Mouse (Mus musculus) lung, embryonic 15.5 days (tissue): Measurements from ENCODE around the gene Mvp. TPM values are rescaled to one million over a fixed set of nuclear protein-coding genes. Genes with fewer than 3 reads are reported as not detected.

Source experiments
- ATAC-seq: fragments of 200-750 bp; cut with Nextera tagmentation; 2 replicates; pipeline ENCODE4 v1.8.0; 2017; ENCODE audit warnings: moderate number of reproducible peaks, borderline replicate concordance; ENCODE audit not compliant: low FRiP score, low TSS enrichment; ENCODE audit errors: extremely low read depth
- H3K27ac ChIP-seq: fragments of 300-500 bp; sonication (generic); 2 replicates; pipeline ENCODE4 v1.5.1; 2015; ENCODE audit warnings: moderate library complexity, mild to moderate bottlenecking, inconsistent platforms
- H3K27me3 ChIP-seq: fragments of 300-500 bp; sonication (generic); 2 replicates; pipeline ENCODE4 v1.6.1; 2015; ENCODE audit warnings: inconsistent platforms
- H3K36me3 ChIP-seq: fragments of 300-500 bp; sonication (generic); 2 replicates; pipeline ENCODE4 v1.6.1; 2015; ENCODE audit warnings: inconsistent platforms
- H3K4me1 ChIP-seq: fragments of 300-500 bp; sonication (generic); 2 replicates; pipeline ENCODE4 v1.6.1; 2015; ENCODE audit warnings: inconsistent platforms
- H3K4me2 ChIP-seq: fragments of 300-500 bp; sonication (generic); 2 replicates; pipeline ENCODE4 v1.6.1; 2015; ENCODE audit warnings: inconsistent platforms, mild to moderate bottlenecking, moderate library complexity
- H3K4me3 ChIP-seq: fragments of 300-500 bp; sonication (generic); 2 replicates; pipeline ENCODE4 v1.5.1; 2015; ENCODE audit warnings: mild to moderate bottlenecking, inconsistent platforms
- H3K9ac ChIP-seq: fragments of 300-500 bp; sonication (generic); 2 replicates; pipeline ENCODE4 v1.6.1; 2015; ENCODE audit warnings: inconsistent platforms
- H3K9me3 ChIP-seq: fragments of 300-500 bp; sonication (generic); 2 replicates; pipeline ENCODE4 v1.6.1; 2016; ENCODE audit warnings: inconsistent platforms
- WGBS: fragments of 180-500 bp; shearing (Covaris S2); methylation state at CpG from one replicate; pipeline ENCODE4 v1.1.7; 2015; 5-methylcytosine and 5-hydroxymethylcytosine counted together
- polyA plus RNA-seq: library from polyadenylated mRNA; unstranded; fragments of >200 nt; fragmentation: Nextera tagmentation; extraction: Ambion mirVana; gene quantifications from 2 replicates; pipeline ENCODE4 v1.2.1, GENCODE M21; 2015

Mvp gene
- polyA plus RNA-seq, result 13.0 and 13.9 TPM in 2 replicates

GRCm38 (mm10) chr7:127014320-127014719, at the start of gene Mvp:
Gene Mvp (minus strand): TSS chr7:127014621.
- H3K4me3 ChIP-seq, result peak within 1 kb of the TSS; percentile 64
- peak within 1 kb of the TSS; percentile 88 for H3K4me2 ChIP-seq
- H3K27me3 ChIP-seq, result no peaks in the 10 kb centered on the region
- H3K9ac ChIP-seq, result peak within 1 kb of the TSS; percentile 87
- peak within 1 kb of the TSS; percentile 37 for H3K27ac ChIP-seq
- peaks cover 53% of the 10 kb centered on the region for H3K4me1 ChIP-seq
- peak; percentile 12; the same call in 1 of the 2 replicates for ATAC-seq
- H3K9me3 ChIP-seq, result no peaks in the 10 kb centered on the region
- WGBS, result 18% methylated on average over 11 of the region's 11 CpGs
- peaks cover 18% of the 10 kb centered on the region for H3K36me3 ChIP-seq

- Histone ChIP-seq H3K27ac (no peak overlapping the region), H3K9me3 (no peaks in the 10 kb centered on the region), H3K4me2 (no peak overlapping the region), H3K4me1 (no peaks in the 10 kb centered on the region), H3K27me3 (no peaks in the 10 kb centered on the region), H3K36me3 (no peaks in the 10 kb centered on the region), H3K4me3 (no peak overlapping the region), H3K9ac (no peak overlapping the region)
- WGBS, result 53% methylated on average over 5 of the region's 5 CpGs
- no peak for ATAC-seq
Measured at GRCm38 (mm10) chr7:127055026-127055585, 40.7 kb upstream of the Mvp start.

- H3K9ac ChIP-seq, result peak within 1 kb of the TSS; percentile 78
- ATAC-seq, result peak; percentile 88; the same call in 1 of the 2 replicates
- under 1% methylated on average over 53 of the region's 53 CpGs for WGBS
- H3K4me3 ChIP-seq, result peak within 1 kb of the TSS; percentile 68
- no peaks in the 10 kb centered on the region for H3K27me3 ChIP-seq
- peaks cover 13% of the 10 kb centered on the region for H3K4me1 ChIP-seq
- no peaks in the 10 kb centered on the region for H3K9me3 ChIP-seq
- H3K36me3 ChIP-seq, result peaks cover 18% of the 10 kb centered on the region; the same call in 1 of the 2 replicates
- H3K4me2 ChIP-seq, result peak within 1 kb of the TSS; percentile 72
- peak within 1 kb of the TSS; percentile 75 for H3K27ac ChIP-seq
Measured at GRCm38 (mm10) chr7:127041851-127042672, 27.6 kb upstream of the Mvp start, which contains the start of gene Kif22. Gene Kif22 (minus strand): TSS chr7:127042471.

- peaks cover 78% of the 10 kb centered on the region for H3K36me3 ChIP-seq
- no peaks in the 10 kb centered on the region for H3K27me3 ChIP-seq
- ATAC-seq, result no peak
- no peak overlapping the region for H3K9ac ChIP-seq
- WGBS, result 80% methylated on average over 1 of the region's 1 CpGs
- H3K4me1 ChIP-seq, result peaks cover 8% of the 10 kb centered on the region
- H3K4me3 ChIP-seq, result no peak overlapping the region
- H3K9me3 ChIP-seq, result no peaks in the 10 kb centered on the region
- no peak overlapping the region for H3K27ac ChIP-seq
- H3K4me2 ChIP-seq, result no peak overlapping the region
Measured at GRCm38 (mm10) chr7:127031244-127031643, 16.8 kb upstream of the Mvp start.

GRCm38 (mm10) chr7:127030172-127030571, 15.8 kb upstream of the Mvp start:
- H3K9me3 ChIP-seq, result no peaks in the 10 kb centered on the region
- H3K9ac ChIP-seq, result no peak overlapping the region
- H3K27ac ChIP-seq, result no peak overlapping the region
- 94% methylated on average over 1 of the region's 1 CpGs for WGBS
- ATAC-seq, result no peak
- H3K4me1 ChIP-seq, result peaks cover 8% of the 10 kb centered on the region
- H3K36me3 ChIP-seq, result peaks cover 69% of the 10 kb centered on the region
- no peaks in the 10 kb centered on the region for H3K27me3 ChIP-seq
- H3K4me2 ChIP-seq, result no peak overlapping the region
- no peak overlapping the region for H3K4me3 ChIP-seq

GRCm38 (mm10) chr7:127027885-127028284, 13.5 kb upstream of the Mvp start:
- 48% methylated on average over 8 of the region's 8 CpGs for WGBS
- Histone ChIP-seq H3K4me2 (peak overlapping the region; percentile 68), H3K36me3 (peaks cover 62% of the 10 kb centered on the region), H3K4me1 (peaks cover 30% of the 10 kb centered on the region), H3K9ac (peak overlapping the region; percentile 51), H3K9me3 (no peaks in the 10 kb centered on the region), H3K27me3 (no peaks in the 10 kb centered on the region), H3K27ac (peak overlapping the region; percentile 99), H3K4me3 (peak overlapping the region; percentile 86)
- no peak for ATAC-seq

GRCm38 (mm10) chr7:127026984-127027726, 12.7 kb upstream of the Mvp start, which contains the start of gene Maz:
Gene Maz (minus strand): TSS chr7:127027037.
- Histone ChIP-seq H3K36me3 (peaks cover 62% of the 10 kb centered on the region), H3K9me3 (no peaks in the 10 kb centered on the region), H3K27me3 (no peaks in the 10 kb centered on the region), H3K4me2 (peak within 1 kb of the TSS; percentile 80), H3K4me3 (peak within 1 kb of the TSS; percentile 86), H3K9ac (peak within 1 kb of the TSS; percentile 98), H3K27ac (peak within 1 kb of the TSS; percentile 99), H3K4me1 (peaks cover 37% of the 10 kb centered on the region)
- ATAC-seq, result peak; percentile 93
- under 1% methylated on average over 62 of the region's 63 CpGs for WGBS

GRCm38 (mm10) chr7:127026616-127026983, 12.2 kb upstream of the Mvp start:
- peak overlapping the region; percentile 99 for H3K27ac ChIP-seq
- H3K4me3 ChIP-seq, result peak overlapping the region; percentile 86
- peak overlapping the region; percentile 98 for H3K9ac ChIP-seq
- H3K4me1 ChIP-seq, result peaks cover 42% of the 10 kb centered on the region
- no CpG with 5 or more reads among the region's 48 CpGs for WGBS
- peak overlapping the region; percentile 80 for H3K4me2 ChIP-seq
- H3K9me3 ChIP-seq, result no peaks in the 10 kb centered on the region
- H3K27me3 ChIP-seq, result no peaks in the 10 kb centered on the region
- peaks cover 59% of the 10 kb centered on the region for H3K36me3 ChIP-seq
- ATAC-seq, result peak; percentile 15; the same call in 1 of the 2 replicates

- H3K36me3 ChIP-seq, result peaks cover 55% of the 10 kb centered on the region
- H3K27me3 ChIP-seq, result no peaks in the 10 kb centered on the region
- peaks cover 46% of the 10 kb centered on the region for H3K4me1 ChIP-seq
- H3K27ac ChIP-seq, result peak overlapping the region; percentile 99
- H3K9me3 ChIP-seq, result no peaks in the 10 kb centered on the region
- ATAC-seq, result peak; percentile 16
- peak overlapping the region; percentile 98 for H3K9ac ChIP-seq
- peak overlapping the region; percentile 80 for H3K4me2 ChIP-seq
- peak overlapping the region; percentile 86 for H3K4me3 ChIP-seq
- under 1% methylated on average over 24 of the region's 48 CpGs for WGBS
Measured at GRCm38 (mm10) chr7:127026161-127026600, 11.8 kb upstream of the Mvp start.

GRCm38 (mm10) chr7:127025556-127026160, 11.2 kb upstream of the Mvp start:
- no peaks in the 10 kb centered on the region for H3K27me3 ChIP-seq
- H3K4me3 ChIP-seq, result peak overlapping the region; percentile 86
- peak overlapping the region; percentile 98 for H3K9ac ChIP-seq
- peak overlapping the region; percentile 80 for H3K4me2 ChIP-seq
- ATAC-seq, result no peak; the same call in 1 of the 2 replicates
- no peaks in the 10 kb centered on the region for H3K9me3 ChIP-seq
- WGBS, result under 1% methylated on average over 65 of the region's 65 CpGs
- H3K4me1 ChIP-seq, result peaks cover 51% of the 10 kb centered on the region
- peaks cover 50% of the 10 kb centered on the region for H3K36me3 ChIP-seq
- H3K27ac ChIP-seq, result peak overlapping the region; percentile 99
